Mouse (Mus musculus) layer of hippocampus, adult 8-10 months (tissue): ENCODE measurements at regions not wholly inside any gene's neighbourhood (a gene's known extent, or its start where the extent isn't known, plus 50 kb on each side); places are given as distances from the start of the nearest gene placed in this dataset.
A peak's percentile ranks its signal among the peaks of the same experiment; 100 is the strongest.
"Not testable (repeated sequence)": the region's sequence is repeated elsewhere in the genome, so short reads cannot be mapped to it uniquely, and the experiment has no call there.

Experiments used
- DNase-seq, 2 experiments: peaks; one replicate each; pipeline ENCODE4 v3.0.0; 2022; ENCODE audit warnings: low spot score in 2 of 2

- no peak for DNase-seq
Observed at GRCm38 (mm10) chr11:45404377-45405029, 447.3 kb upstream of the Clint1 start.

- not testable (repeated sequence) for DNase-seq
Observed at GRCm38 (mm10) chr11:45424066-45424465, 427.8 kb upstream of the Clint1 start.

GRCm38 (mm10) chr11:45440937-45441720, 410.7 kb upstream of the Clint1 start:
- DNase-seq: no peak

GRCm38 (mm10) chr11:45446512-45446911, 405.3 kb upstream of the Clint1 start:
- no peak for DNase-seq

- no peak for DNase-seq
Observed at GRCm38 (mm10) chr11:45454234-45454633, 397.6 kb upstream of the Clint1 start.

- DNase-seq: no peak
Observed at GRCm38 (mm10) chr11:45454933-45455332, 396.9 kb upstream of the Clint1 start.

- DNase-seq: no peak
Observed at GRCm38 (mm10) chr11:45456724-45457123, 395.1 kb upstream of the Clint1 start.

- DNase-seq: no peak
Observed at GRCm38 (mm10) chr11:45457597-45457996, 394.3 kb upstream of the Clint1 start.

GRCm38 (mm10) chr11:45460000-45460792, 391.7 kb upstream of the Clint1 start:
- DNase-seq: no peak

- DNase-seq: no peak
Observed at GRCm38 (mm10) chr11:45464501-45464900, 387.4 kb upstream of the Clint1 start.

GRCm38 (mm10) chr11:45466350-45466749, 385.5 kb upstream of the Clint1 start:
- DNase-seq: no peak

GRCm38 (mm10) chr11:45472171-45472570, 379.7 kb upstream of the Clint1 start:
- peak; percentile 13 to 21 for DNase-seq

GRCm38 (mm10) chr11:45476917-45477316, 374.9 kb upstream of the Clint1 start:
- DNase-seq: no peak

GRCm38 (mm10) chr11:45485950-45486349, 365.9 kb upstream of the Clint1 start:
- no peak for DNase-seq

- no peak for DNase-seq
Observed at GRCm38 (mm10) chr11:45491021-45491967, 360.6 kb upstream of the Clint1 start.

- DNase-seq: no peak
Observed at GRCm38 (mm10) chr11:45495246-45495645, 356.6 kb upstream of the Clint1 start.

- DNase-seq: no peak
Observed at GRCm38 (mm10) chr11:45508566-45508965, 343.3 kb upstream of the Clint1 start.

- no peak for DNase-seq
Observed at GRCm38 (mm10) chr11:45509278-45509677, 342.6 kb upstream of the Clint1 start.

GRCm38 (mm10) chr11:45514415-45515271, 337.2 kb upstream of the Clint1 start:
- DNase-seq: no peak

- no peak for DNase-seq
Observed at GRCm38 (mm10) chr11:45524720-45525119, 327.1 kb upstream of the Clint1 start.
